Mouse (Mus musculus) liver, embryonic 14.5 days (tissue): ENCODE data around the gene Prkab2.
A peak's percentile ranks its signal among the peaks of the same experiment; 100 is the strongest.

Experiments
- CTCF ChIP-seq: IDR thresholded peaks from 2 replicates; pipeline ENCODE4 v1.5.1; 2016; ENCODE audit warnings: antibody characterized with exemption, low read depth, control low read depth
- EP300 ChIP-seq: IDR thresholded peaks from 2 replicates; pipeline ENCODE4 v1.6.1; 2016; ENCODE audit warnings: antibody characterized with exemption, low read depth

DNA sequence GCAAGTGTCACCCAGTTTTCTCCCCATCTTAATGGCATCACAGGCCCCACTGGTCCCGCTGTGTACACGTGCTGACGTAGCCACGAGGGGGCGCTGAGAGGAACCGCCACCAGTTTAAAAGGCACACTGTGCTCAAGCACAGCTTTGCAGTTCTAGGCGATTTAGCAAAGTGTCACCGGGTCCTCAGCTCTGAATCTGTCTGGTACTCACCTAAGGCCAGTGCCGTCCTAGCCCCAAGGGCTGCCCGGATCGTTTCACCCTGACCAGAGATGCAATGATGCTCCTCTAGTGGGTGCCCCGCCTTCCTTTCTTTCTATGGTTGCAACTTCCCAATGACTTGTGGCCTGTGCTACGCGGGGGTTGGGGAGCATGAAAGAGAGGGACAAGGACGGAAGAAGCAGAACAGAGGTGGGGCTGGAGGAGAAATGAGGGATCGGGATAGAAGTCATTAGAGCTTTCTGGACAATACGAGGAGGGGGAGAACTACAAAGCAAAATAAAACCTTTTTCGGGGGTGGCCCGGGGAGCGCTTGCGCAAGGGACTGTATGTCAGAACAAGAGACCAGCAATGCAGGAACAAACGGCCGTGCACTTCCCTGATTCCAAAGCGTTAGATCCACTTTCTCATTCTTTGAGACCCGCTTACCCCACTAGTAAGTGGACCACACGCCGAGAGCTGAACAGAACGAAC, 22.8 kb downstream of the Prkab2 start:
- peak; percentile 93 for TF ChIP-seq CTCF
- TF ChIP-seq EP300: no peak
